Mouse (Mus musculus) limb, embryonic 11.5 days (tissue): ENCODE data around the gene Coro1c. TPM values are rescaled to one million over a fixed set of nuclear protein-coding genes. Genes with fewer than 3 reads are reported as not detected.

ENCODE experiments used
- ATAC-seq: fragments of 200-750 bp; cut with Nextera tagmentation; 2 replicates; pipeline ENCODE4 v1.8.0; 2017; ENCODE audit warnings: low read depth; ENCODE audit not compliant: insufficient number of reproducible peaks, low FRiP score, low TSS enrichment
- DNase-seq: peaks from one replicate; pipeline ENCODE4 v3.0.0-alpha.2; 2015; ENCODE audit warnings: low spot score
- H3K27ac ChIP-seq: fragments of 300-500 bp; sonication (generic); replicated peaks from 2 replicates; pipeline ENCODE4 v1.5.1; 2014; ENCODE audit warnings: low read depth, mild to moderate bottlenecking, low read length
- H3K27me3 ChIP-seq: fragments of 300-500 bp; sonication (generic); 2 replicates; pipeline ENCODE4 v1.6.1; 2014; ENCODE audit warnings: mild to moderate bottlenecking, low read length, mixed read lengths; ENCODE audit not compliant: control insufficient read depth, insufficient read depth
- H3K36me3 ChIP-seq: fragments of 300-500 bp; sonication (generic); 2 replicates; pipeline ENCODE4 v1.6.1; 2014; ENCODE audit warnings: mild to moderate bottlenecking, low read length, moderate library complexity, mixed read lengths; ENCODE audit not compliant: control insufficient read depth, insufficient read depth
- H3K4me1 ChIP-seq: fragments of 300-500 bp; sonication (generic); 2 replicates; pipeline ENCODE4 v1.6.1; 2014; ENCODE audit warnings: low read length, mixed read lengths; ENCODE audit not compliant: control insufficient read depth, insufficient read depth
- H3K4me2 ChIP-seq: fragments of 300-500 bp; sonication (generic); 2 replicates; pipeline ENCODE4 v1.6.1; 2014; ENCODE audit warnings: low read depth, mild to moderate bottlenecking, moderate library complexity; ENCODE audit not compliant: severe bottlenecking
- H3K4me3 ChIP-seq: fragments of 300-500 bp; sonication (generic); 2 replicates; pipeline ENCODE4 v1.5.1; 2014; ENCODE audit warnings: low read depth, low read length
- H3K9ac ChIP-seq: fragments of 300-500 bp; sonication (generic); 2 replicates; pipeline ENCODE4 v1.6.1; 2014; ENCODE audit warnings: mild to moderate bottlenecking, low read length
- H3K9me3 ChIP-seq: fragments of 300-500 bp; sonication (generic); 2 replicates; pipeline ENCODE4 v1.6.1; 2016; ENCODE audit warnings: low read length; ENCODE audit not compliant: control insufficient read depth
- WGBS: fragments of 180-500 bp; shearing (Covaris S2); extraction: QIAGEN DNeasy Blood & Tissue Kit; methylation state at CpG from one replicate; pipeline ENCODE4 v1.1.7; 2014; 5-methylcytosine and 5-hydroxymethylcytosine counted together
- polyA plus RNA-seq: library from polyadenylated mRNA; unstranded; fragments of >200 nt; fragmentation: Nextera tagmentation; extraction: Ambion mirVana; gene quantifications from 2 replicates; pipeline ENCODE4 v1.2.1, GENCODE M21; 2014

The Coro1c gene
- polyA plus RNA-seq, 1 experiment from 2014 or later, result 94.9 TPM

GRCm38 (mm10) chr5:113899543-113899942 is 9.0 kb downstream of the Coro1c start:
- Histone ChIP-seq H3K4me1 (no peaks in the 10 kb centered on the region), H3K9ac (no peak overlapping the region), H3K27ac (no peak overlapping the region), H3K4me2 (no peak overlapping the region), H3K9me3 (no peaks in the 10 kb centered on the region), H3K27me3 (no peaks in the 10 kb centered on the region), H3K36me3 (no peaks in the 10 kb centered on the region), H3K4me3 (no peak overlapping the region)
- ATAC-seq, result no peak
- 92% methylated on average over 12 of the region's 12 CpGs for WGBS
- DNase-seq, result no peak

GRCm38 (mm10) chr5:113892005-113892404 is 16.6 kb downstream of the Coro1c start:
- H3K9me3 ChIP-seq, result no peaks in the 10 kb centered on the region
- H3K4me2 ChIP-seq, result no peak overlapping the region
- no peak for ATAC-seq
- H3K27me3 ChIP-seq, result no peaks in the 10 kb centered on the region
- no peak overlapping the region for H3K27ac ChIP-seq
- H3K9ac ChIP-seq, result no peak overlapping the region
- no peak for DNase-seq
- WGBS, result 88% methylated on average over 7 of the region's 7 CpGs
- H3K4me3 ChIP-seq, result no peak overlapping the region
- no peaks in the 10 kb centered on the region for H3K36me3 ChIP-seq
- H3K4me1 ChIP-seq, result peaks cover 8% of the 10 kb centered on the region

GRCm38 (mm10) chr5:113890874-113891273 is 17.7 kb downstream of the Coro1c start:
- H3K27ac ChIP-seq, result no peak overlapping the region
- DNase-seq, result no peak
- ATAC-seq, result no peak

GRCm38 (mm10) chr5:113889912-113890311 is 18.6 kb downstream of the Coro1c start:
- no peak for ATAC-seq
- Histone ChIP-seq H3K4me3 (no peak overlapping the region), H3K4me2 (no peak overlapping the region), H3K9ac (no peak overlapping the region), H3K9me3 (no peaks in the 10 kb centered on the region), H3K27ac (no peak overlapping the region), H3K4me1 (peaks cover 8% of the 10 kb centered on the region), H3K27me3 (no peaks in the 10 kb centered on the region), H3K36me3 (no peaks in the 10 kb centered on the region)
- no peak for DNase-seq
- WGBS, result 60% methylated on average over 4 of the region's 4 CpGs

More at GRCm38 (mm10) chr5:113890874-113891273, 17.7 kb downstream of the Coro1c start:
- 89% methylated on average over 18 of the region's 18 CpGs for WGBS
- Histone ChIP-seq H3K4me3 (no peak overlapping the region), H3K27me3 (no peaks in the 10 kb centered on the region), H3K9me3 (no peaks in the 10 kb centered on the region), H3K4me1 (peaks cover 8% of the 10 kb centered on the region), H3K9ac (no peak overlapping the region), H3K36me3 (no peaks in the 10 kb centered on the region), H3K4me2 (no peak overlapping the region)

GRCm38 (mm10) chr5:113889181-113889906 is 19.2 kb downstream of the Coro1c start:
- Histone ChIP-seq H3K4me2 (0 out of 2 replicates have a peak overlapping the region, but pooled peaks have one; percentile 4), H3K27me3 (no peaks in the 10 kb centered on the region), H3K9ac (no peak overlapping the region), H3K4me1 (peaks cover 10% of the 10 kb centered on the region), H3K27ac (0 out of 2 replicates have a peak overlapping the region, but pooled peaks have one; percentile 21), H3K36me3 (no peaks in the 10 kb centered on the region), H3K9me3 (no peaks in the 10 kb centered on the region), H3K4me3 (no peak overlapping the region)
- DNase-seq (no peak), ATAC-seq (no peak)
- 37% methylated on average over 19 of the region's 19 CpGs for WGBS

GRCm38 (mm10) chr5:113888186-113888795 is 20.3 kb downstream of the Coro1c start:
- Histone ChIP-seq H3K9me3 (no peaks in the 10 kb centered on the region), H3K27ac (0 out of 2 replicates have a peak overlapping the region, but pooled peaks have one; percentile 21), H3K36me3 (no peaks in the 10 kb centered on the region), H3K4me1 (peaks cover 10% of the 10 kb centered on the region), H3K4me2 (no peak overlapping the region), H3K4me3 (no peak overlapping the region), H3K27me3 (no peaks in the 10 kb centered on the region), H3K9ac (no peak overlapping the region)
- DNase-seq (no peak), ATAC-seq (no peak)
- WGBS, result 86% methylated on average over 5 of the region's 5 CpGs

GRCm38 (mm10) chr5:113887132-113887531 is 21.4 kb downstream of the Coro1c start:
- DNase-seq, result no peak
- H3K4me1 ChIP-seq, result peaks cover 13% of the 10 kb centered on the region

GRCm38 (mm10) chr5:113885623-113886022 is 22.9 kb downstream of the Coro1c start:
- no peak overlapping the region for H3K9ac ChIP-seq
- H3K27ac ChIP-seq, result no peak overlapping the region
- ATAC-seq (no peak), DNase-seq (no peak)
- no peaks in the 10 kb centered on the region for H3K9me3 ChIP-seq
- H3K27me3 ChIP-seq, result no peaks in the 10 kb centered on the region
- no peak overlapping the region for H3K4me3 ChIP-seq
- H3K4me1 ChIP-seq, result peaks cover 13% of the 10 kb centered on the region
- H3K36me3 ChIP-seq, result peaks cover under 1% of the 10 kb centered on the region; the same call in 1 of the 2 replicates
- 90% methylated on average over 8 of the region's 8 CpGs for WGBS
- H3K4me2 ChIP-seq, result no peak overlapping the region

More at GRCm38 (mm10) chr5:113887132-113887531, 21.4 kb downstream of the Coro1c start:
- no peaks in the 10 kb centered on the region for H3K9me3 ChIP-seq
- no peak overlapping the region for H3K27ac ChIP-seq
- no peak overlapping the region for H3K4me3 ChIP-seq
- H3K9ac ChIP-seq, result no peak overlapping the region
- H3K27me3 ChIP-seq, result no peaks in the 10 kb centered on the region
- WGBS, result 78% methylated on average over 11 of the region's 11 CpGs
- H3K4me2 ChIP-seq, result no peak overlapping the region
- ATAC-seq, result no peak
- no peaks in the 10 kb centered on the region for H3K36me3 ChIP-seq
